Mouse (Mus musculus): ENCODE data around the gene Csad. TPM values are rescaled to one million over a fixed set of nuclear protein-coding genes. Genes with fewer than 3 reads are reported as not detected.

The Csad gene
- polyA plus RNA-seq, 1 experiment from 2014 or later = 32.1 TPM

DNA sequence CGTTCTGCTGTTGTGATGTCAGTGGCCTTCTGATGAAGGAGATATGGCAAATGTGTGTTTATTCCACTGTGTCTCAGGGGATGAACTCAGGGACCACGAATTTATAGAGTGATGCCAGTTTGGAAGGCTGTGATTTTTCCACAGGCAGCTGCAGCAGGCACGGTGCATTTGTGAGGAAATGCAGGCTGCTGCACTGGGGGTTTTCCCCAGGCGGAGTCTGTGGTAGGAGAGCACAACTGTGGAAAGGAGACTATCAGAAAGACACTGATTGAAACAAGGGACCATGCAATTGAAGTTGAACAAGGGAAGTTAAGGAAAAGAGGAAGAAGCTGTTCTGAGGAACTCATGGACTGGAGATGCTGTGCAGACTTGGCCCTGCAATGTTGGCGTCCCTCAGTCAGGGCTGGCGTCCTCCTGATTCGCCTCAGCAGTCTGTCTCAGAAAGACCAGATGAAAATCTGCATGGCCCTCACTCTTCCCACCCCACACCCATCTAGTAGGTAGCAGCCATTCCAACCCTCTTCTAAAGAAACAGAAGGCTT is 12.2 kb downstream of the Csad start:
- H3K27me3 ChIP-seq (ENCODE audit: control insufficient read depth, insufficient read depth, low read length) = no peaks in the 10 kb centered on the region
- H3K36me3 ChIP-seq (ENCODE audit: control insufficient read depth, insufficient read depth, low read length) = no peaks in the 10 kb centered on the region
- no peak overlapping the region for H3K4me3 ChIP-seq (ENCODE audit: low read depth, low read length)
- no peak overlapping the region for H3K27ac ChIP-seq (replicated peaks)
- DNase-seq (ENCODE audit: low spot score) (no peak), ATAC-seq (ENCODE audit: low FRiP score, low TSS enrichment) (no peak)
- WGBS = 58% methylated on average over 7 of the region's 7 CpGs
- H3K9ac ChIP-seq (ENCODE audit: low read length) = peak overlapping the region; percentile 18; the same call in 1 of the 2 replicates
- TF ChIP-seq EP300 (optimal IDR thresholded peaks at IDR 0.05) (no peak), CTCF (IDR thresholded peaks at IDR 0.05; ENCODE audit: low read depth) (no peak)
- H3K4me2 ChIP-seq (replicated peaks; ENCODE audit: low read depth) = no peak overlapping the region
- H3K9me3 ChIP-seq (ENCODE audit: control insufficient read depth, low read length) = no peaks in the 10 kb centered on the region
- H3K4me1 ChIP-seq (replicated peaks; ENCODE audit: control insufficient read depth, insufficient read depth) = no peaks in the 10 kb centered on the region

DNA sequence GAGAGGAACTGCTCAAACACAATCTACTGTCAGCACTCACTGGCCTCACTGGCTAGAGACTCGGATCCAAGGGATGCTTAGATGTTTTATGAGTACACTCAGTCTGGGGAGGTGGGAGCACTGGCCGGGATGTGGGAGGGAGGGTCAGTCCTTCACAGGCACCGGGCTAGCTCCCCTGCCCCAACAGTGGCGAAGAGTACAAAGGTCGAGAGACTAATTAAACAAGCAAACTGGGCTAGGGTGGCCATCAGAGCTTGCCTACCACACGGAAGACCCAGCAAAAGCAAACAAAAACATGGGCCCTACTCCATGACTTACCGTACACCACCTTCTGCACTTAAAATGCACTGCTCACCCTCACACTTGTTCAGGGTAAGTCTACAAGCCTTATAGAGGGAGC is 12.8 kb downstream of the Csad start:
- no peak overlapping the region for H3K4me3 ChIP-seq (ENCODE audit: low read depth, low read length)
- H3K9ac ChIP-seq (ENCODE audit: low read length) = no peak overlapping the region
- no peaks in the 10 kb centered on the region for H3K27me3 ChIP-seq (ENCODE audit: control insufficient read depth, insufficient read depth, low read length)
- no peak for ATAC-seq (ENCODE audit: low FRiP score, low TSS enrichment)
- DNase-seq (ENCODE audit: low spot score) = no peak
- no peak overlapping the region for H3K4me2 ChIP-seq (replicated peaks; ENCODE audit: low read depth)
- no peaks in the 10 kb centered on the region for H3K36me3 ChIP-seq (ENCODE audit: control insufficient read depth, insufficient read depth, low read length)
- 48% methylated on average over 7 of the region's 7 CpGs for WGBS
- H3K27ac ChIP-seq (replicated peaks) = no peak overlapping the region
- TF ChIP-seq EP300 (optimal IDR thresholded peaks at IDR 0.05) = no peak
- no peaks in the 10 kb centered on the region for H3K4me1 ChIP-seq (replicated peaks; ENCODE audit: control insufficient read depth, insufficient read depth)
- no peaks in the 10 kb centered on the region for H3K9me3 ChIP-seq (ENCODE audit: control insufficient read depth, low read length)

GRCm38 (mm10) chr15:102188883-102189282 is 15.6 kb downstream of the Csad start:
- 50% methylated on average over 6 of the region's 6 CpGs for WGBS
- Histone ChIP-seq H3K27me3 (ENCODE audit: control insufficient read depth, insufficient read depth, low read length) (no peaks in the 10 kb centered on the region), H3K9ac (ENCODE audit: low read length) (no peak overlapping the region), H3K4me3 (ENCODE audit: low read depth, low read length) (no peak overlapping the region), H3K36me3 (ENCODE audit: control insufficient read depth, insufficient read depth, low read length) (peaks cover 4% of the 10 kb centered on the region; the same call in 1 of the 2 replicates), H3K27ac (replicated peaks) (no peak overlapping the region), H3K4me1 (replicated peaks; ENCODE audit: control insufficient read depth, insufficient read depth) (no peaks in the 10 kb centered on the region), H3K4me2 (replicated peaks; ENCODE audit: low read depth) (no peak overlapping the region), H3K9me3 (ENCODE audit: control insufficient read depth, low read length) (no peaks in the 10 kb centered on the region)
- no peak for TF ChIP-seq CTCF (IDR thresholded peaks at IDR 0.05; ENCODE audit: low read depth)
- no peak for TF ChIP-seq EP300 (optimal IDR thresholded peaks at IDR 0.05)
- peak; percentile 39; the same call in 1 of the 2 replicates for ATAC-seq (ENCODE audit: low FRiP score, low TSS enrichment)
- peak; percentile 32 for DNase-seq (ENCODE audit: low spot score)

- Histone ChIP-seq H3K27me3 (ENCODE audit: control insufficient read depth, insufficient read depth, low read length) (no peaks in the 10 kb centered on the region), H3K4me1 (replicated peaks; ENCODE audit: control insufficient read depth, insufficient read depth) (no peaks in the 10 kb centered on the region), H3K9ac (ENCODE audit: low read length) (no peak overlapping the region), H3K36me3 (ENCODE audit: control insufficient read depth, insufficient read depth, low read length) (peaks cover 4% of the 10 kb centered on the region; the same call in 1 of the 2 replicates), H3K27ac (replicated peaks) (no peak overlapping the region), H3K4me3 (ENCODE audit: low read depth, low read length) (no peak overlapping the region), H3K4me2 (replicated peaks; ENCODE audit: low read depth) (no peak overlapping the region), H3K9me3 (ENCODE audit: control insufficient read depth, low read length) (no peaks in the 10 kb centered on the region)
- ATAC-seq (ENCODE audit: low FRiP score, low TSS enrichment) (no peak), DNase-seq (ENCODE audit: low spot score) (no peak)
- 72% methylated on average over 10 of the region's 10 CpGs for WGBS
- TF ChIP-seq EP300 (optimal IDR thresholded peaks at IDR 0.05) = no peak
- TF ChIP-seq CTCF (IDR thresholded peaks at IDR 0.05; ENCODE audit: low read depth) = no peak
Observed at GRCm38 (mm10) chr15:102188096-102188495, 16.4 kb downstream of the Csad start.

DNA sequence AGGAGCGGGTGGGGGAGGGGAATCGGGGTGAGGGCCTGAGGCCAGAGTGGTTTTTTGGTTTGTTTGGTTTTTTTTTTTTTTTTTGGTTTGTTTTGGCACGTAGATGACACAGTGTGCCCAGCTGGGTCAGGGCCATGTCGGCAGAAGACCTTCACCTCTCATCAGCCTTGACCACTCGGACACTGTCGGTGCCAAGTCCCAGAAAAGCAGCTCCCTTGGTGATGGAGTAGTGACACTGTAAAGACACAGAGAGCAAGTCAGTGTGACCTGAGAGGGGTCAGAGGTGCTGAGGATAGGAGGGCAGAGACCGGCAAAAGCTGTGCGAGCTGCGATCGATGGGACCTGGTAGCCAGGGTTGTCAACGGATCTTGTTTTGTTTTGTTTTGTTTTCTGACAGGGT is 18.3 kb downstream of the Csad start:
- DNase-seq (ENCODE audit: low spot score) = no peak
- Histone ChIP-seq H3K9me3 (ENCODE audit: control insufficient read depth, low read length) (no peaks in the 10 kb centered on the region), H3K4me2 (replicated peaks; ENCODE audit: low read depth) (no peak overlapping the region), H3K27me3 (ENCODE audit: control insufficient read depth, insufficient read depth, low read length) (no peaks in the 10 kb centered on the region), H3K27ac (replicated peaks) (no peak overlapping the region), H3K4me3 (ENCODE audit: low read depth, low read length) (no peak overlapping the region), H3K9ac (ENCODE audit: low read length) (no peak overlapping the region), H3K36me3 (ENCODE audit: control insufficient read depth, insufficient read depth, low read length) (peaks cover 4% of the 10 kb centered on the region; the same call in 1 of the 2 replicates), H3K4me1 (replicated peaks; ENCODE audit: control insufficient read depth, insufficient read depth) (no peaks in the 10 kb centered on the region)
- ATAC-seq (ENCODE audit: low FRiP score, low TSS enrichment) = no peak
- WGBS = 75% methylated on average over 11 of the region's 11 CpGs
- TF ChIP-seq CTCF (IDR thresholded peaks at IDR 0.05; ENCODE audit: low read depth) (no peak), EP300 (optimal IDR thresholded peaks at IDR 0.05) (no peak)

- Histone ChIP-seq H3K9me3 (ENCODE audit: control insufficient read depth, low read length) (no peaks in the 10 kb centered on the region), H3K27ac (replicated peaks) (no peak overlapping the region), H3K4me3 (ENCODE audit: low read depth, low read length) (no peak overlapping the region), H3K4me2 (replicated peaks; ENCODE audit: low read depth) (no peak overlapping the region), H3K9ac (ENCODE audit: low read length) (no peak overlapping the region), H3K27me3 (ENCODE audit: control insufficient read depth, insufficient read depth, low read length) (no peaks in the 10 kb centered on the region), H3K36me3 (ENCODE audit: control insufficient read depth, insufficient read depth, low read length) (peaks cover 4% of the 10 kb centered on the region), H3K4me1 (replicated peaks; ENCODE audit: control insufficient read depth, insufficient read depth) (no peaks in the 10 kb centered on the region)
- ATAC-seq (ENCODE audit: low FRiP score, low TSS enrichment) (no peak), DNase-seq (ENCODE audit: low spot score) (no peak)
- TF ChIP-seq EP300 (optimal IDR thresholded peaks at IDR 0.05) = no peak
- no peak for TF ChIP-seq CTCF (IDR thresholded peaks at IDR 0.05; ENCODE audit: low read depth)
- WGBS = 75% methylated on average over 3 of the region's 3 CpGs
Observed at GRCm38 (mm10) chr15:102183076-102183475, 21.4 kb downstream of the Csad start.

All from stomach, postnatal 0 days (tissue).